Mouse (Mus musculus) telencephalon, adult 2 months (tissue): ENCODE results near the gene Eln.

Source experiments
- DNase-seq: peaks from one replicate; pipeline ENCODE4 v3.0.0-alpha.2; 2011; ENCODE audit warnings: low read depth, low spot score

The Eln gene

GRCm38 (mm10) chr5:134745000-134745399 is 2.1 kb downstream of the Eln start:
- DNase-seq, result no peak

GRCm38 (mm10) chr5:134743991-134744390 is 3.1 kb downstream of the Eln start:
- no peak for DNase-seq

GRCm38 (mm10) chr5:134742221-134742795 is 4.8 kb downstream of the Eln start:
- DNase-seq, result no peak

GRCm38 (mm10) chr5:134740501-134741341 is 6.4 kb downstream of the Eln start:
- no peak for DNase-seq

GRCm38 (mm10) chr5:134739951-134740350 is 7.2 kb downstream of the Eln start:
- no peak for DNase-seq

- no peak for DNase-seq
These were observed 12.2 kb downstream of the Eln start for GRCm38 (mm10) chr5:134734920-134735319.

- no peak for DNase-seq
These were observed 13.1 kb downstream of the Eln start for GRCm38 (mm10) chr5:134734072-134734471.

- DNase-seq, result no peak
These were observed 13.9 kb downstream of the Eln start for GRCm38 (mm10) chr5:134733241-134733640.

- DNase-seq, result no peak
These were observed 18.0 kb downstream of the Eln start for GRCm38 (mm10) chr5:134729124-134729523.

- no peak for DNase-seq
These were observed 18.6 kb downstream of the Eln start for GRCm38 (mm10) chr5:134728535-134728934.

GRCm38 (mm10) chr5:134727001-134727639 is 20.0 kb downstream of the Eln start:
- no peak for DNase-seq

- DNase-seq, result no peak
These were observed 21.8 kb downstream of the Eln start for GRCm38 (mm10) chr5:134725299-134725698.

- no peak for DNase-seq
These were observed 27.1 kb downstream of the Eln start for GRCm38 (mm10) chr5:134720058-134720457.

- no peak for DNase-seq
These were observed 36.0 kb downstream of the Eln start for GRCm38 (mm10) chr5:134711076-134711475.

- no peak for DNase-seq
These were observed 37.8 kb downstream of the Eln start for GRCm38 (mm10) chr5:134709275-134709674.

GRCm38 (mm10) chr5:134704157-134704556 is 43.0 kb downstream of the Eln start:
- peak; percentile 23 for DNase-seq

GRCm38 (mm10) chr5:134695539-134695938 is 51.6 kb downstream of the Eln start:
- DNase-seq, result no peak

GRCm38 (mm10) chr5:134695082-134695481 is 52.0 kb downstream of the Eln start:
- no peak for DNase-seq

- DNase-seq, result peak; percentile 62
These were observed 54.4 kb downstream of the Eln start for GRCm38 (mm10) chr5:134692704-134693103.

- peak; percentile 98 for DNase-seq
These were observed 58.3 kb downstream of the Eln start for GRCm38 (mm10) chr5:134688718-134689284.

GRCm38 (mm10) chr5:134688086-134688717 is 58.9 kb downstream of the Eln start, which contains the start of gene Limk1:
TSS of gene Limk1 (minus strand) at chr5:134688598.
- no peak for DNase-seq

GRCm38 (mm10) chr5:134687187-134687586 is 59.9 kb downstream of the Eln start:
- no peak for DNase-seq
